Mouse (Mus musculus) neural tube, embryonic 12.5 days (tissue): Measurements from ENCODE around the gene Gm4969. TPM values are rescaled to one million over a fixed set of nuclear protein-coding genes. Genes with fewer than 3 reads are reported as not detected.
"Not testable (repeated sequence)": the region's sequence is repeated elsewhere in the genome, so short reads cannot be mapped to it uniquely, and the experiment has no call there.

Experiments used
- ATAC-seq: fragments of 200-750 bp; cut with Nextera tagmentation; 2 replicates; pipeline ENCODE4 v1.8.0; 2017; ENCODE audit warnings: low read depth, mild to moderate bottlenecking, moderate TSS enrichment, moderate library complexity; ENCODE audit not compliant: low FRiP score
- H3K27ac ChIP-seq: fragments of 300-500 bp; sonication (generic); 2 replicates; pipeline ENCODE4 v1.5.1; 2016
- H3K27me3 ChIP-seq: fragments of 300-500 bp; sonication (generic); replicated peaks from 2 replicates; pipeline ENCODE4 v1.6.1; 2016; ENCODE audit warnings: mild to moderate bottlenecking
- H3K36me3 ChIP-seq: fragments of 300-500 bp; sonication (generic); 2 replicates; pipeline ENCODE4 v1.6.1; 2016; ENCODE audit warnings: mild to moderate bottlenecking
- H3K4me1 ChIP-seq: fragments of 300-500 bp; sonication (generic); 2 replicates; pipeline ENCODE4 v1.6.1; 2016
- H3K4me2 ChIP-seq: fragments of 300-500 bp; sonication (generic); replicated peaks from 2 replicates; pipeline ENCODE4 v1.6.1; 2016; ENCODE audit warnings: mild to moderate bottlenecking
- H3K4me3 ChIP-seq: fragments of 300-500 bp; sonication (generic); 2 replicates; pipeline ENCODE4 v1.5.1; 2016
- H3K9ac ChIP-seq: fragments of 300-500 bp; sonication (generic); 2 replicates; pipeline ENCODE4 v1.6.1; 2016; ENCODE audit warnings: mild to moderate bottlenecking
- H3K9me3 ChIP-seq: fragments of 300-500 bp; sonication (generic); 2 replicates; pipeline ENCODE4 v1.6.1; 2016; ENCODE audit warnings: mild to moderate bottlenecking
- WGBS: fragments of 180-500 bp; shearing (Covaris S2); methylation state at CpG from one replicate; pipeline ENCODE4 v1.1.7; 2016; 5-methylcytosine and 5-hydroxymethylcytosine counted together
- polyA plus RNA-seq: library from polyadenylated mRNA; unstranded; fragments of >200 nt; fragmentation: Nextera tagmentation; extraction: Ambion mirVana; gene quantifications from 2 replicates; pipeline ENCODE4 v1.2.1, GENCODE M21; 2016

Gm4969 gene
- polyA plus RNA-seq, 1 experiment from 2014 or later = 1.0 TPM

DNA sequence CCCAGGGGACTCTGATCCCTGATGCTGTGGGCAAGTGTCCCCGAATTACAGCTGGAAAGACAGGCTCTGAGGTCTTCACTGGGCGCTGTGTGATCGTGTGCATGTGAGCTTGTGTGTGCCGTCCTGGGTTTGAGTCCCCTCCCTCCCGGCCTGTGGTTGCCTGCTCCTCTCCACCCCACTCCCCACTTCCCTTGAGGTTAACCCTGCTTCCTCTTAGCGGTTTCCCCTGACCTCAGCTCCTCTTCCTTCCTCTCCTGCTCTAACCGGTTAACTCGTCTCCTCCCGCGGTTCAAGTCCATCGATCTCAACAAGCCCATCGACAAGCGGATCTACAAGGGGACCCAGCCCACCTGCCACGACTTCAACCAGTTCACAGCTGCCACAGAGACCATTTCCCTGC lies 40.4 kb downstream of the Gm4969 start:
- 0 out of 2 replicates have a peak overlapping the region, but pooled peaks have one; percentile 96 for H3K9ac ChIP-seq
- peaks cover 28% of the 10 kb centered on the region for H3K4me1 ChIP-seq
- no peak overlapping the region for H3K27ac ChIP-seq
- no peaks in the 10 kb centered on the region for H3K9me3 ChIP-seq
- WGBS = 82% methylated on average over 14 of the region's 14 CpGs
- peak overlapping the region; percentile 95 for H3K4me2 ChIP-seq
- peaks cover 51% of the 10 kb centered on the region for H3K36me3 ChIP-seq
- H3K27me3 ChIP-seq = no peaks in the 10 kb centered on the region
- H3K4me3 ChIP-seq = 0 out of 2 replicates have a peak overlapping the region, but pooled peaks have one; percentile 97
- ATAC-seq = no peak

GRCm38 (mm10) chr7:19076586-19076991 lies 41.6 kb downstream of the Gm4969 start:
- no peak for ATAC-seq
- Histone ChIP-seq H3K27me3 (no peaks in the 10 kb centered on the region), H3K9me3 (no peaks in the 10 kb centered on the region), H3K27ac (peak overlapping the region; percentile 20; the same call in 1 of the 2 replicates), H3K36me3 (peaks cover 40% of the 10 kb centered on the region), H3K4me1 (peaks cover 28% of the 10 kb centered on the region), H3K4me3 (peak overlapping the region; percentile 97), H3K9ac (peak overlapping the region; percentile 96), H3K4me2 (peak overlapping the region; percentile 95)
- WGBS = under 1% methylated on average over 22 of the region's 22 CpGs

DNA sequence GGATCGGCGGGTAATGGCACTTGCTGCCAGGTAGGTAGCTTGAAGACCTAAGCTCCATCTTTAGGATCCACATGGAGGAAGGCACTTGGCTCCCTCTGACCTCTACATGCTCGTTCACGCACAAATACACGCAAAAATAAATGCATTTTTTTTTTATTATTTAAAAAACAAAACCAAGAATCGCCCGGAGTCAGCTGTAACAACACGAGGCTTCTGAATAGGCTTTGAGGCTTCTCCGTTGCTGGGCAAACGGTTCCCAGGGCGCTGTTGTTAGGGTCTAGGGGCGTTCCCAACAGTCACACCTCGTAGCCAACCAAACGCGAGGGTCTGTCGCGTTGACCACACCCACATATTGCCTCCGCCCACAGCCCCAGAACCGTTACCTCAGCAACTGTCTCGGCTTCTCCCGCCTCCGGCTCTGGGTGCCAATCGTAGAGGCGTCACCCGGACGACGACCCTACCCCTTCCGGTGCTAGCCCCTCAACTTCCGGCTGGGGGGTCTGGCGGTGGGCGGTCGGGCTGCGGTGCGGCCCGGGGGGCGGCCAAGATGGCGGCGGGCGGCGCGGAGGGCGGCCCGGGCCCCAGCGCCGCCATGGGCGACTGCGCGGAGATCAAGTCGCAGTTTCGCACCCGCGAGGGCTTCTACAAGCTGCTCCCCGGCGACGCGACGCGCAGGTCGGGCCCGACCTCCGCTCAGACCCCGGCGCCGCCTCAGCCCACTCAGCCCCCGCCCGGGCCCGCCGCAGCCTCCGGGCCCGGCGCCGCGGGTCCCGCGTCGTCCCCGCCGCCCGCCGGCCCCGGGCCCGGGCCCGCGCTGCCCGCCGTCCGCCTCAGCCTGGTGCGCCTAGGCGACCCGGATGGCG lies 42.2 kb downstream of the Gm4969 start, which contains the start of gene Dmwd:
Gene Dmwd, plus strand, starts transcription at position 505 of the 863 bp plus-strand sequence.
- peak; percentile 97 for ATAC-seq
- Histone ChIP-seq H3K36me3 (peaks cover 33% of the 10 kb centered on the region), H3K27me3 (no peaks in the 10 kb centered on the region)

DNA sequence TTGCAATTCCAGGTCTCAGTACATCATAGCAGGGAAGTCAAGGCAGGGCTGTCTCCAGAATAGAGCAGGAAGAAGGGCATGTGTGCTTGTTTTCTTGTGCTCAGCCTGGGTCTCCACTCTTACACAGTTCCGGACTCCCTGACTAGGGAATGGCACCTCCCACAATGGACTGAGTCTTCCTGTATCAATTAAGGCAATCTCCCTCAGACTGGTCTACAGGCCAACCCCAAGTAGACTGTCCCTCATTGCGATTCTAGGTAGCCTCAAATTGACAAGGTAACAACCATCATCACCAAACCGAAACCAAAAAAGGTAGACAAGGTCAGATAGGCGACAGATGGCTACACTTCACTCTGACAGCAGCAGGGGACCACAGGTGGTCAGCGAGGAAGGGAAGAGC lies 42.9 kb downstream of the Gm4969 start:
- Histone ChIP-seq H3K4me2 (peak overlapping the region; percentile 95), H3K27ac (no peak overlapping the region), H3K36me3 (peaks cover 26% of the 10 kb centered on the region), H3K4me3 (peak overlapping the region; percentile 97; the same call in 1 of the 2 replicates), H3K4me1 (peaks cover 28% of the 10 kb centered on the region), H3K27me3 (no peaks in the 10 kb centered on the region), H3K9me3 (no peaks in the 10 kb centered on the region), H3K9ac (no peak overlapping the region)
- WGBS = 59% methylated on average over 5 of the region's 5 CpGs
- no peak for ATAC-seq

More for the DNA sequence above, 42.2 kb downstream of the Gm4969 start, which contains the start of gene Dmwd:
- peak within 1 kb of the TSS; percentile 95 for H3K4me2 ChIP-seq
- peak within 1 kb of the TSS; percentile 97 for H3K4me3 ChIP-seq
- under 1% methylated on average over 89 of the region's 91 CpGs for WGBS
- peak within 1 kb of the TSS; percentile 20; the same call in 1 of the 2 replicates for H3K27ac ChIP-seq
- H3K4me1 ChIP-seq = peaks cover 28% of the 10 kb centered on the region
- no peaks in the 10 kb centered on the region for H3K9me3 ChIP-seq
- H3K9ac ChIP-seq = peak within 1 kb of the TSS; percentile 96

- H3K9ac ChIP-seq = no peak overlapping the region
- no peak overlapping the region for H3K27ac ChIP-seq
- H3K27me3 ChIP-seq = no peaks in the 10 kb centered on the region
- no peak overlapping the region for H3K4me3 ChIP-seq
- ATAC-seq = no peak
- 94% methylated on average over 6 of the region's 6 CpGs for WGBS
- H3K4me1 ChIP-seq = peaks cover 28% of the 10 kb centered on the region
- H3K36me3 ChIP-seq = peaks cover 19% of the 10 kb centered on the region
- H3K9me3 ChIP-seq = no peaks in the 10 kb centered on the region
- H3K4me2 ChIP-seq = no peak overlapping the region
These were observed 43.7 kb downstream of the Gm4969 start for GRCm38 (mm10) chr7:19074494-19074893.

- WGBS = 77% methylated on average over 9 of the region's 9 CpGs
- Histone ChIP-seq H3K4me3 (no peak overlapping the region), H3K4me1 (peaks cover 25% of the 10 kb centered on the region), H3K4me2 (no peak overlapping the region), H3K27me3 (no peaks in the 10 kb centered on the region), H3K36me3 (peaks cover 9% of the 10 kb centered on the region), H3K9me3 (no peaks in the 10 kb centered on the region), H3K27ac (no peak overlapping the region), H3K9ac (no peak overlapping the region)
- no peak for ATAC-seq
These were observed 44.7 kb downstream of the Gm4969 start for GRCm38 (mm10) chr7:19073504-19073903.

DNA sequence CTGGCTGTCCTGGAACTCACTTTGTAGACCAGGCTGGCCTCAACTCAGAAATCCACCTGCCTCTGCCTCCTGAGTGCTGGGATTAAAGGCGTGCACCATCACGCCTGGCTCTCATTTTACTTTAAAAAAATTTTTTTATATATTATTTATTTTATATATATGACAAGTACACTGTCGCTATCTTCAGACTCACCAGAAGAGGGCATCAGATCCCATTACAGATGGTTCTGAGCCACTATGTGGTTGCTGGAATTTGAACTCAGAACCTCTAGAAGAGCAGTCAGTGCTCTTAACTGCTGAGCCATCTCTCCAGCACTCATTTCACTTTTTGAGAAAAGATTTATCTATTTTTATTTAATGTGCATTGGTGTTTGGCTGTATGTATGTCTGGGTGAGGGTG lies 47.1 kb downstream of the Gm4969 start:
- H3K27ac ChIP-seq, H3K9me3 ChIP-seq, H3K9ac ChIP-seq, H3K4me1 ChIP-seq, H3K4me2 ChIP-seq, H3K4me3 ChIP-seq, H3K36me3 ChIP-seq, ATAC-seq: not testable (repeated sequence)
- 55% methylated on average over 3 of the region's 3 CpGs for WGBS
- H3K27me3 ChIP-seq = peaks cover 13% of the 10 kb centered on the region

- no peaks in the 10 kb centered on the region for H3K4me1 ChIP-seq
- ATAC-seq = no peak
- H3K4me3 ChIP-seq = no peak overlapping the region
- peaks cover 28% of the 10 kb centered on the region for H3K27me3 ChIP-seq
- H3K36me3 ChIP-seq = no peaks in the 10 kb centered on the region
- no peak overlapping the region for H3K9ac ChIP-seq
- H3K27ac ChIP-seq = no peak overlapping the region
- H3K9me3 ChIP-seq = no peaks in the 10 kb centered on the region
- 49% methylated on average over 3 of the region's 3 CpGs for WGBS
- no peak overlapping the region for H3K4me2 ChIP-seq
These were observed 48.7 kb downstream of the Gm4969 start for GRCm38 (mm10) chr7:19069500-19069899.

- Histone ChIP-seq H3K36me3 (no peaks in the 10 kb centered on the region), H3K27ac (no peak overlapping the region), H3K9ac (no peak overlapping the region), H3K9me3 (no peaks in the 10 kb centered on the region), H3K4me1 (no peaks in the 10 kb centered on the region), H3K27me3 (peaks cover 33% of the 10 kb centered on the region), H3K4me3 (no peak overlapping the region), H3K4me2 (no peak overlapping the region)
- 10% methylated on average over 2 of the region's 2 CpGs for WGBS
- ATAC-seq = no peak
These were observed 49.5 kb downstream of the Gm4969 start for GRCm38 (mm10) chr7:19068707-19069106.

DNA sequence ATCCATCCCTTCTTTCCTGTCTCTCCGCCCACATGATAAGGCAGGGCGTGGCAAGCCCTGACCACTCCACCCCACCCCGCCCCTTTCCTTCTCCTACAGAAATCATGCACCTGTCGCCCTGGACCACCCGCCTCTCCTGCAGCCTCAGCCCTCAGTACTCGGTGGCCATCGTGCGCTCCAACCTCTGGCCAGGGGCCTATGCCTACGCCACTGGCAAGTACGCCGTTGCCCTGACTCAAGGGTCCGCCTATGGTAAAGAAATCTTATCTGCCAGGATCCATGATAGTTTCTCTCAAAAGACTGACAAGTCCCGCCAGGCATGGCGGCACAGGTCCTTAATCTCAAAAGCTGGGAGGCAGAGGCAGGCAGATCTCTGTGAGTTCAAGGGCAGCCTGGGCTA lies 50.2 kb downstream of the Gm4969 start:
- no peak for ATAC-seq

DNA sequence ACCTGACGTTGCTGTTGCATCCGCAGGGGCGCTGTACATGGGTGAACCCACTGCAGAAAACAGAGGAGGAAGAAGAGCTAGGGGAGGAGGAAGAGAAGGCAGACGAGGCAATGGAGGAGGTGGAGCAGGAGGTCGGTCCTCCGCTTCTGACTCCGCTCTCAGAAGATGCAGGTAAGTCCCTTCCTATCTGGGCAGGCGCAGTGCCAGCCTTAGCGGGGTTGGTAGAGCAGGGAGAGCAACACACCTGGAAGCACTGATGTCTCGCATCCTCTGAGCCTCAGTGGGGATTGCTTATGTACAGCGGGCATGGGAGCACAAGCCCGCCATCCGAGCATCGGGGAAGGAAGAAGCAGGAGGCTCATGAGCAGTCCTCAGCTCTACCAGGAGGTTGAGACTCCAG lies 51.1 kb downstream of the Gm4969 start:
- ATAC-seq = no peak
- WGBS = 46% methylated on average over 14 of the region's 14 CpGs
- Histone ChIP-seq H3K9ac (no peak overlapping the region), H3K4me3 (no peak overlapping the region), H3K9me3 (no peaks in the 10 kb centered on the region), H3K36me3 (no peaks in the 10 kb centered on the region), H3K27ac (no peak overlapping the region), H3K4me1 (no peaks in the 10 kb centered on the region), H3K27me3 (peaks cover 33% of the 10 kb centered on the region), H3K4me2 (no peak overlapping the region)

More for the DNA sequence above, 50.2 kb downstream of the Gm4969 start:
- peaks cover 33% of the 10 kb centered on the region for H3K27me3 ChIP-seq
- no peak overlapping the region for H3K27ac ChIP-seq
- no peaks in the 10 kb centered on the region for H3K36me3 ChIP-seq
- WGBS = 70% methylated on average over 14 of the region's 14 CpGs
- no peaks in the 10 kb centered on the region for H3K9me3 ChIP-seq
- no peak overlapping the region for H3K4me3 ChIP-seq
- H3K9ac ChIP-seq = no peak overlapping the region
- no peaks in the 10 kb centered on the region for H3K4me1 ChIP-seq
- no peak overlapping the region for H3K4me2 ChIP-seq

DNA sequence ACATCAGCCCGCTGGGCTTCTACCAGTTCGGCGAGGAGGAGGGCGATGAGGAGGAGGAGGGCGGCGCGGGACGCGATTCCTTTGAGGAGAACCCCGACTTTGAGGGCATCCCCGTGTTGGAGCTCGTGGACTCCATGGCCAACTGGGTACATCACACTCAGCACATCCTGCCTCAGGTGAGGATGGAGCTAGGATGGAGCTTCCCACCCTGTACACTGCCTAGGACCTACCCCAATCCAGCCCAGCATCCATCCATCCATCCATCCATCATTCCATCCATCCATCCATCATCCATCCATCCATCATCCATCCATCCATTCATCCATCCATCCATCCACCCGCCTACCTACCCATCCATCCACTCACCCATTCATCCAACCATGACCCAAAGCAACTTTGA lies 52.3 kb downstream of the Gm4969 start:
- Histone ChIP-seq H3K9me3 (no peaks in the 10 kb centered on the region), H3K36me3 (no peaks in the 10 kb centered on the region), H3K9ac (no peak overlapping the region), H3K4me2 (0 out of 2 replicates have a peak overlapping the region, but pooled peaks have one; percentile 14), H3K4me1 (no peaks in the 10 kb centered on the region), H3K27ac (no peak overlapping the region), H3K27me3 (peaks cover 33% of the 10 kb centered on the region), H3K4me3 (no peak overlapping the region)
- no peak for ATAC-seq
- 45% methylated on average over 13 of the region's 13 CpGs for WGBS
